Comparison of ENCODE assay signal across 10 mouse cellular contexts in genomic region chr6:67178101-67178500, GRCm38 (mm10). TPM values are rescaled to one million over a fixed set of nuclear protein-coding genes. Genes with fewer than 3 reads are reported as not detected.
DNase-seq lines count a peak whose midpoint lies in the region; ATAC-seq and TF ChIP-seq lines count a peak whose summit lies in the region.
"Had no signal": no experiment of that assay in that cellular context is flagged by ENCODE, and none has a peak within 500 bp of the region (broad histone marks: within the 10 kb centered on the region; RNA-seq: fewer than 3 reads in every experiment).

No protein-coding gene starts in this region.

- no peak overlapping the region for H3K4me3 ChIP-seq in heart, embryonic 10.5 days
- H3K4me3 ChIP-seq in heart, postnatal 0 days (ENCODE audit: low read depth, low read length) = no peak overlapping the region

- ATAC-seq in heart, postnatal 0 days (ENCODE audit: insufficient read depth, low read depth) = peak; percentile 87

- TF ChIP-seq CTCF in heart, postnatal 0 days (IDR thresholded peaks at IDR 0.05; ENCODE audit: low read depth) = no peak

- H3K27ac ChIP-seq in heart, embryonic 10.5 days = no peak overlapping the region
- 0 out of 2 replicates have a peak overlapping the region, but pooled peaks have one; percentile 6 for H3K27ac ChIP-seq in heart, postnatal 0 days (ENCODE audit: low read depth)

- H3K27me3 ChIP-seq in heart, embryonic 10.5 days (ENCODE audit: insufficient read depth, poor library complexity, severe bottlenecking) = no peaks in the 10 kb centered on the region
- no peaks in the 10 kb centered on the region for H3K27me3 ChIP-seq in heart, postnatal 0 days (ENCODE audit: control insufficient read depth, insufficient read depth, low read length)

- H3K4me1 ChIP-seq in heart, embryonic 10.5 days = no peaks in the 10 kb centered on the region
- peaks cover 23% of the 10 kb centered on the region for H3K4me1 ChIP-seq in heart, postnatal 0 days (ENCODE audit: control insufficient read depth, insufficient read depth)

- no peak for TF ChIP-seq EP300 in heart, postnatal 0 days (IDR thresholded peaks at IDR 0.05; ENCODE audit: low read depth)

- peak; percentile 48 for DNase-seq in adrenal gland, postnatal 14 days
- DNase-seq in adrenal gland, adult 8-10 months = no peak
- peak; percentile 43 to 59 for DNase-seq in heart, adult 18-20 months
- DNase-seq in heart, embryonic 10.5 days (ENCODE audit: low spot score) = no peak
- peak; percentile 41 for DNase-seq in 416B (ENCODE audit: low read depth)
- DNase-seq in heart, postnatal 0 days (ENCODE audit: low spot score) = peak; percentile 81
- no peak for DNase-seq in right cerebral cortex, postnatal 36 days (ENCODE audit: low spot score in 2 of 2)
- DNase-seq in embryo, embryonic 9.5 days (ENCODE audit: extremely low spot score) = no peak
- DNase-seq: gastrocnemius, postnatal 25 days; lung, adult 18-20 months had no signal

- no peak overlapping the region for H3K9ac ChIP-seq in heart, postnatal 0 days (replicated peaks; ENCODE audit: low read depth, low read length)

- no peaks in the 10 kb centered on the region for H3K36me3 ChIP-seq in heart, embryonic 10.5 days
- no peaks in the 10 kb centered on the region for H3K36me3 ChIP-seq in heart, postnatal 0 days (replicated peaks; ENCODE audit: control insufficient read depth, insufficient read depth, low read length)

- H3K9me3 ChIP-seq in heart, embryonic 10.5 days = no peaks in the 10 kb centered on the region
- H3K9me3 ChIP-seq in heart, postnatal 0 days (replicated peaks; ENCODE audit: control insufficient read depth, low read length) = no peaks in the 10 kb centered on the region; the same call in 1 of the 2 replicates

- H3K4me2 ChIP-seq in heart, postnatal 0 days (ENCODE audit: low read depth, low read length) = no peak overlapping the region

- WGBS in heart, embryonic 10.5 days = 27% methylated on average over 1 of the region's 1 CpGs
- 4% methylated on average over 1 of the region's 1 CpGs for WGBS in heart, postnatal 0 days

RNA-seq across cellular contexts. Expression of gene Serbp1, which starts 59.9 kb away (rescaled TPM):
- total RNA-seq in adrenal gland, postnatal 14 days (2021) = 434 and 450 TPM in 2 replicates
- total RNA-seq in adrenal gland, adult 8-10 months (2022) = 100 to 1,000 TPM; 163 to 303 (median 206) TPM
- 100 to 1,000 TPM; 208 to 214 TPM for total RNA-seq in heart, adult 18-20 months (2021)
- polyA plus RNA-seq in heart, embryonic 10.5 days (2016; fragmentation: Nextera tagmentation; extraction: Ambion mirVana) = 392 and 514 TPM in 2 replicates
- total RNA-seq in heart, postnatal 0 days (2014; rRNA removed; ENCODE audit: low replicate concordance) = 143 and 161 TPM in 2 replicates
- polyA plus RNA-seq in heart, postnatal 0 days (2015; fragmentation: Nextera tagmentation; extraction: Ambion mirVana) = 237 and 245 TPM in 2 replicates

Comparison
In these comparisons a context has a peak if more than half of its experiments do, and no peak if none do; other contexts are left out.
1. DNase-seq: peak in adrenal gland, postnatal 14 days (single experiment), heart, adult 18-20 months (2 of 2), 416B (single experiment) and heart, postnatal 0 days (single experiment); none in adrenal gland, adult 8-10 months (single experiment), heart, embryonic 10.5 days (single experiment), right cerebral cortex, postnatal 36 days (0 of 2) and embryo, embryonic 9.5 days (single experiment).